Mouse (Mus musculus) lung, postnatal 0 days (tissue): Measurements from ENCODE around the gene Pcnx4. TPM values are rescaled to one million over a fixed set of nuclear protein-coding genes. Genes with fewer than 3 reads are reported as not detected.
A peak's percentile ranks its signal among the peaks of the same experiment; 100 is the strongest.

Experiments
- ATAC-seq: fragments of 200-750 bp; cut with Nextera tagmentation; 2 replicates; pipeline ENCODE4 v1.8.0; 2017; ENCODE audit warnings: moderate library complexity
- DNase-seq: peaks from one replicate; pipeline ENCODE4 v3.0.0-alpha.2; 2016; ENCODE audit warnings: low spot score
- H3K27ac ChIP-seq: fragments of 300-500 bp; sonication (generic); 2 replicates; pipeline ENCODE4 v1.5.1; 2014; ENCODE audit warnings: antibody characterized with exemption, mild to moderate bottlenecking, low read length, mixed read lengths
- H3K27me3 ChIP-seq: fragments of 300-500 bp; sonication (generic); replicated peaks from 2 replicates; pipeline ENCODE4 v1.6.1; 2014; ENCODE audit warnings: low read length, mixed read lengths; ENCODE audit not compliant: insufficient read depth
- H3K36me3 ChIP-seq: fragments of 300-500 bp; sonication (generic); 2 replicates; pipeline ENCODE4 v1.6.1; 2014; ENCODE audit warnings: low read length, mixed read lengths; ENCODE audit not compliant: insufficient read depth
- H3K4me1 ChIP-seq: fragments of 300-500 bp; sonication (generic); 2 replicates; pipeline ENCODE4 v1.6.1; 2014; ENCODE audit warnings: antibody characterized with exemption, low read depth, low read length, mixed read lengths; ENCODE audit not compliant: insufficient read depth
- H3K4me2 ChIP-seq: fragments of 300-500 bp; sonication (generic); replicated peaks from 2 replicates; pipeline ENCODE4 v1.6.1; 2014; ENCODE audit warnings: low read depth, mild to moderate bottlenecking, low read length, moderate library complexity, mixed read lengths
- H3K4me3 ChIP-seq: fragments of 300-500 bp; sonication (generic); 2 replicates; pipeline ENCODE4 v1.5.1; 2014; ENCODE audit warnings: low read depth, low read length
- H3K9ac ChIP-seq: fragments of 300-500 bp; sonication (generic); replicated peaks from 2 replicates; pipeline ENCODE4 v1.6.1; 2014; ENCODE audit warnings: low read depth, mild to moderate bottlenecking
- H3K9me3 ChIP-seq: fragments of 300-500 bp; sonication (generic); 2 replicates; pipeline ENCODE4 v1.6.1; 2016; ENCODE audit warnings: low read length, mixed read lengths
- CTCF ChIP-seq: IDR thresholded peaks from 2 replicates; pipeline ENCODE4 v1.5.1; 2016; ENCODE audit warnings: antibody characterized with exemption, mild to moderate bottlenecking
- EP300 ChIP-seq: IDR thresholded peaks from 2 replicates; pipeline ENCODE4 v1.6.1; 2016; ENCODE audit warnings: antibody characterized with exemption, mild to moderate bottlenecking, control low read depth
- WGBS: fragments of 180-500 bp; shearing (Covaris S2); extraction: QIAGEN DNeasy Blood & Tissue Kit; methylation state at CpG from one replicate; pipeline ENCODE4 v1.1.7; 2014; 5-methylcytosine and 5-hydroxymethylcytosine counted together
- polyA plus RNA-seq: library from polyadenylated mRNA; unstranded; fragments of >200 nt; fragmentation: Nextera tagmentation; extraction: Ambion mirVana; gene quantifications from 2 replicates; pipeline ENCODE4 v1.2.1, GENCODE M21; 2015

Gene Pcnx4
- polyA plus RNA-seq, result 7.0 TPM in 2 replicates

DNA sequence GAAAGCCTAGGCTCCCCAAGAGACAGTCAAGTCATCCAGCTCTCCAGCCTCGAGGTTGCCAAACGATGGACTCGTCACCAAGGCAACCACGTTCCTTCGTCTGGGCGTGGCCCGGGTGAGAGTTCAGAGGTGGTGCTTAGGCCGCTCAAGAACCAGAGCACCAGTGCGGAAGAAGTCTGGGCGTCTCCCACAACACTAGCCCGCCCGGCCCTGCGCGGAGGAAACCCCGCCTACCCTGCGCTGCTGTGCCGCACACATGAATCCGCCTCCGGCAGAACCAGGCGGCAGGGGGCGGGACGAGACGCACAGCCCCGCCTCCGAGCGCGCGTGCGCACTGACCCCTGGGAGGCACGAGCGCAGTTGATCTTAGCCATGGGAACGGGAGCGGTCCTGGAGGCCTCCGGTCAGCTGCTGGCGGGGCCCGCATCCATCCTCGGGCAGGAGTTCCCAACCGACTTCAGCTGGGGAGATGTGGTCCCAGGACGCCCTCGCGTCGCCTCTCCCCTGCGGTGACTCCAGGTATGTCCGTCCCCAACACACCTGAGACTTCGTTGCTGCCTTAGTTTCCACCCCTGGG is at the start of gene Pcnx4:
TSS of gene Pcnx4 (plus strand) at position 363 of the 577 bp plus-strand sequence.
- under 1% methylated on average over 43 of the region's 45 CpGs for WGBS
- no peaks in the 10 kb centered on the region for H3K36me3 ChIP-seq
- peak within 1 kb of the TSS; percentile 2; the same call in 1 of the 2 replicates for H3K27ac ChIP-seq
- H3K4me2 ChIP-seq, result peak within 1 kb of the TSS; percentile 52
- peak within 1 kb of the TSS; percentile 45 for H3K4me3 ChIP-seq
- TF ChIP-seq CTCF (peak; percentile 57), EP300 (no peak)
- ATAC-seq, result peak; percentile 100
- peak; percentile 99 for DNase-seq
- H3K27me3 ChIP-seq, result no peaks in the 10 kb centered on the region
- H3K9ac ChIP-seq, result peak within 1 kb of the TSS; percentile 10; the same call in 1 of the 2 replicates
- H3K9me3 ChIP-seq, result no peaks in the 10 kb centered on the region
- no peaks in the 10 kb centered on the region for H3K4me1 ChIP-seq

GRCm38 (mm10) chr12:72487498-72487897 is 48.7 kb upstream of the Pcnx4 start:
- no peak overlapping the region for H3K4me2 ChIP-seq
- no peak for ATAC-seq
- no peaks in the 10 kb centered on the region for H3K4me1 ChIP-seq
- H3K27me3 ChIP-seq, result no peaks in the 10 kb centered on the region
- H3K27ac ChIP-seq, result no peak overlapping the region
- WGBS, result 59% methylated on average over 3 of the region's 3 CpGs
- H3K4me3 ChIP-seq, result no peak overlapping the region
- TF ChIP-seq CTCF (no peak), EP300 (no peak)
- DNase-seq, result no peak
- no peaks in the 10 kb centered on the region for H3K36me3 ChIP-seq
- no peaks in the 10 kb centered on the region for H3K9me3 ChIP-seq
- no peak overlapping the region for H3K9ac ChIP-seq

GRCm38 (mm10) chr12:72489995-72490394 is 46.2 kb upstream of the Pcnx4 start:
- TF ChIP-seq CTCF, result no peak
- peak; percentile 53; the same call in 1 of the 2 replicates for TF ChIP-seq EP300
- Histone ChIP-seq H3K27ac (no peak overlapping the region; the same call in 1 of the 2 replicates), H3K27me3 (no peaks in the 10 kb centered on the region), H3K36me3 (no peaks in the 10 kb centered on the region), H3K4me3 (no peak overlapping the region), H3K4me1 (no peaks in the 10 kb centered on the region), H3K4me2 (no peak overlapping the region), H3K9me3 (no peaks in the 10 kb centered on the region), H3K9ac (no peak overlapping the region)
- 48% methylated on average over 3 of the region's 3 CpGs for WGBS
- peak; percentile 90 for ATAC-seq
- DNase-seq, result peak; percentile 92

DNA sequence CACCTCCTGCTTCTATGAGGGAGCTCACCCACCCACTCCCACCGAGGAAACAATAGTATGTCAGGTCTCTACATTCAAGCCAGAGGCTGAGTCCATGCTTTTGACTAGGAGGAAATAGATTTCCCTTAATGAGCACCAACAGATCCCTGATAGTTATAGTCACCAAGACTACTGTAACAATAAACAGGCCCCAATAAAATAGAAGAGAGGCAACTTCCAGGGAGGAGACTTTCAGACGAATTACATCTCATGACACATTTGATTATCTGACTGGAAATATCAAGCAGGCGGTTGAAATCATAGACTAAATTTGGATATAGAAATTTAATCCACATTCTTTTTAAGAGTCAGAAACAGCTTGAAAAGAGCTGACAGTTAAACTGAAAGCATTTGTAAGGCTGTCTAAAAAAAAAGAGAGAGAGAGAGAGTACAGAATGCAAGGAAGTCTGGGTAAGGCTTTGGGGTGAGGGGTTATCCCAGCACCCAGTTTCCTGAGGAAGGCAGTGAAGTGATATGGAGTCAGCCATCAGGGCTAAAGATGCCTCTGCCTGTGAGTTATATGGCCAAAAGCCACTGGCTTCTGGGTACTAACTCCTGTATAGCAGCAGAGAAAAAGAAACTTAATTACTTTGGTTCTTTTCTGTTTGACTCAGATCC is 45.0 kb upstream of the Pcnx4 start:
- peak; percentile 66 for ATAC-seq
- WGBS, result 31% methylated on average over 3 of the region's 3 CpGs

DNA sequence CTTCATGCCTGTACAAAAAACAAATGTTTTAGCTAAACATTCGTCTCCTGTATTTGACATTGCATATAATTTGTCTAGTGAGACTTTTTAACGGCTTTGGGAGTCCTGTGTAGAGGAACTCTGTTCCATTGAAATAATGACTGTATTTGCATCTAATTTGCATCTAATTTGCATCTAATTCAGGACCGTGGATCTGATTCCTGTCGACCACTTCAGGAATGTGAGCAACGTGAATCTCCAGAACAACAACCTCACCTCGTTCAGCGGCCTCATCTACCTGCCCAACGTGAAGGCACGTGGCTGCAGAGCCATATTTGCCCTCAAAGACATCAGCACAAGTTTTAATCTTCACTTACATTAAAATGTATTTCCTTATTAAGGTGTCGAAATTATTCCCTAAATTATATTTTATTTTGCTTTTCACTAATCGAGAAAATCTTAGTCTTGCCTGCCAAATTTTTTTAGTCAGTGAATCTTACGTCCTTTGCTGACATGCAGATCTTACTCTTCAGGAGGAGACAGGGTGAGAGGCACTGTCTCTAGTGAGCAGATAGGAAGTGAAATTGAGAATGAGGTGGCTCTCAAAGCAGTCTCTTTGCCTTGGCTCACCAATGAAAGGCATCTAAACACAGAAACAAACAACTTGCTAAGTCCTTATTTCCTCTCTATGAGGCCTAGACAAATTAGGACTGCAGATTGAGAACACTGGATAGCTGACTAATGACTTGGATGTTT is 39.1 kb upstream of the Pcnx4 start:
- ATAC-seq, result no peak

More for the DNA sequence above, 45.0 kb upstream of the Pcnx4 start:
- Histone ChIP-seq H3K36me3 (no peaks in the 10 kb centered on the region), H3K4me3 (no peak overlapping the region), H3K27me3 (no peaks in the 10 kb centered on the region), H3K9me3 (no peaks in the 10 kb centered on the region), H3K4me1 (no peaks in the 10 kb centered on the region), H3K9ac (no peak overlapping the region), H3K27ac (peak overlapping the region; percentile 54), H3K4me2 (no peak overlapping the region)
- peak; percentile 79 for DNase-seq
- TF ChIP-seq CTCF (no peak), EP300 (no peak)

GRCm38 (mm10) chr12:72509606-72510005 is 26.6 kb upstream of the Pcnx4 start:
- H3K36me3 ChIP-seq, result no peaks in the 10 kb centered on the region
- no peak overlapping the region for H3K4me2 ChIP-seq
- no peaks in the 10 kb centered on the region for H3K4me1 ChIP-seq
- DNase-seq (no peak), ATAC-seq (no peak)
- no peak for TF ChIP-seq EP300
- no peaks in the 10 kb centered on the region for H3K27me3 ChIP-seq
- 77% methylated on average over 7 of the region's 7 CpGs for WGBS
- H3K27ac ChIP-seq, result no peak overlapping the region
- H3K4me3 ChIP-seq, result no peak overlapping the region
- no peak overlapping the region for H3K9ac ChIP-seq
- no peaks in the 10 kb centered on the region for H3K9me3 ChIP-seq

More for the DNA sequence above, 39.1 kb upstream of the Pcnx4 start:
- TF ChIP-seq CTCF (no peak), EP300 (no peak)
- Histone ChIP-seq H3K4me1 (no peaks in the 10 kb centered on the region), H3K9me3 (no peaks in the 10 kb centered on the region), H3K4me3 (no peak overlapping the region), H3K27me3 (no peaks in the 10 kb centered on the region), H3K36me3 (no peaks in the 10 kb centered on the region), H3K4me2 (no peak overlapping the region), H3K9ac (no peak overlapping the region), H3K27ac (no peak overlapping the region)
- no peak for DNase-seq
- 70% methylated on average over 12 of the region's 12 CpGs for WGBS
